Mouse (Mus musculus): ENCODE data around the gene Mta2.

GRCm38 (mm10) chr19:8921741-8922140, 19.9 kb upstream of the Mta2 start:
- TF ChIP-seq CTCF (IDR thresholded peaks at IDR 0.05; ENCODE audit: low read depth, low read length) (no peak), GATA2 (IDR thresholded peaks at IDR 0.05; ENCODE audit: borderline replicate concordance, low read depth, low read length) (no peak)
